Mouse (Mus musculus) neural tube, embryonic 15.5 days (tissue): ENCODE data around the gene Foxn4. TPM values are rescaled to one million over a fixed set of nuclear protein-coding genes. Genes with fewer than 3 reads are reported as not detected.

Experiments used
- ATAC-seq: fragments of 200-750 bp; cut with Nextera tagmentation; 2 replicates; pipeline ENCODE4 v1.8.0; 2017; ENCODE audit warnings: mild to moderate bottlenecking, moderate TSS enrichment, moderate library complexity; ENCODE audit not compliant: low FRiP score
- H3K27ac ChIP-seq: fragments of 300-500 bp; sonication (generic); replicated peaks from 2 replicates; pipeline ENCODE4 v1.5.1; 2015; ENCODE audit warnings: mild to moderate bottlenecking, inconsistent platforms
- H3K27me3 ChIP-seq: fragments of 300-500 bp; sonication (generic); replicated peaks from 2 replicates; pipeline ENCODE4 v1.6.1; 2015; ENCODE audit warnings: inconsistent platforms
- H3K36me3 ChIP-seq: fragments of 300-500 bp; sonication (generic); 2 replicates; pipeline ENCODE4 v1.6.1; 2015; ENCODE audit warnings: inconsistent platforms
- H3K4me1 ChIP-seq: fragments of 300-500 bp; sonication (generic); 2 replicates; pipeline ENCODE4 v1.6.1; 2015; ENCODE audit warnings: inconsistent platforms
- H3K4me2 ChIP-seq: fragments of 300-500 bp; sonication (generic); 2 replicates; pipeline ENCODE4 v1.6.1; 2015; ENCODE audit warnings: inconsistent platforms, mild to moderate bottlenecking, moderate library complexity
- H3K4me3 ChIP-seq: fragments of 300-500 bp; sonication (generic); replicated peaks from 2 replicates; pipeline ENCODE4 v1.5.1; 2015; ENCODE audit warnings: mild to moderate bottlenecking, inconsistent platforms
- H3K9ac ChIP-seq: fragments of 300-500 bp; sonication (generic); replicated peaks from 2 replicates; pipeline ENCODE4 v1.6.1; 2015; ENCODE audit warnings: mild to moderate bottlenecking, inconsistent platforms
- H3K9me3 ChIP-seq: fragments of 300-500 bp; sonication (generic); replicated peaks from 2 replicates; pipeline ENCODE4 v1.6.1; 2016; ENCODE audit warnings: inconsistent platforms
- WGBS: fragments of 180-500 bp; shearing (Covaris S2); methylation state at CpG from one replicate; pipeline ENCODE4 v1.1.7; 2015; ENCODE audit warnings: mixed read lengths; 5-methylcytosine and 5-hydroxymethylcytosine counted together
- polyA plus RNA-seq: library from polyadenylated mRNA; unstranded; fragments of >200 nt; fragmentation: Nextera tagmentation; extraction: Ambion mirVana; gene quantifications from 2 replicates; pipeline ENCODE4 v1.2.1, GENCODE M21; 2015

Foxn4 gene
- not detected in 2 replicates for polyA plus RNA-seq

DNA sequence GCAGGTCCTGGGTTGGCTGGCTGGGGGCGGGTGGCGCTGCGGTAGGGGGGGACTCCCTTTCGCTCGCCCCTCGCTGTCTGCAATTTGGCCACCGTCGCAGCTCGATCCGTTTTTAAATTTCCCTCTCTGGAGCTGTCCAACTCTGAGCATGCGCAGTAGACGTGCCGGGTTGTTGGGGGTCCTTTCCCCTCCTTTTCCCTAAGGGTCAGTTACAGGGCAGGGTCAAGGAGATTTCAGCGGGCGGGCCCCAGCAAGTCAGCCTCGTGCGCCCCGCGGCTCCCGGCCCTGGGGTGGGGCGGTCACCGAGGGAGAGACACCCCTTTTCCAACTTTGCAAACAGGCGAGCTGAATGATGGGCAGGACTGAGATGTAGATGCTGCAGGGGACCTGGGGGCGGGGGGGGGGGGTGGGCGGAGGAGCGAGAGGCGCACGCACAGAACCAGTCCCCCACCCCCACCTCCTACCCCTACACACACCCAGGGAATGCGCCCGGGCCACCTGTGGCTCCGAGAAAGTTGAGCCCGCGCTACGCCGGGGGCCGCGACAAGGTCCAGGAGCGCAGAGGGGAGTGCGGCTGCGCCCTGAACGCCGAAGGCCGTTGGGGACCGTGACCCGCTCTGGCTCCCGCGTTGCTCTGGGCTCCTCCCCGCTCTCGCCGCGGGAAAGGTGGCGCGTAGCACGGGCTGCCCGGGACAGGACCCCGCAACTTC, at the start of gene Foxn4:
TSS of gene Foxn4 (minus strand) at position 115 of the 710 bp plus-strand sequence.
- peak within 1 kb of the TSS; percentile 37 for H3K4me3 ChIP-seq
- H3K36me3 ChIP-seq = no peaks in the 10 kb centered on the region
- H3K4me1 ChIP-seq = peaks cover 17% of the 10 kb centered on the region
- H3K9ac ChIP-seq = no peak within 1 kb of the TSS; the same call in 1 of the 2 replicates
- H3K9me3 ChIP-seq = no peaks in the 10 kb centered on the region
- under 1% methylated on average over 52 of the region's 56 CpGs for WGBS
- peak within 1 kb of the TSS; percentile 70 for H3K4me2 ChIP-seq
- no peak for ATAC-seq
- H3K27ac ChIP-seq = no peak within 1 kb of the TSS
- H3K27me3 ChIP-seq = peaks cover 90% of the 10 kb centered on the region

GRCm38 (mm10) chr5:114323105-114323790, 49.6 kb upstream of the Foxn4 start:
- Histone ChIP-seq H3K4me2 (peak overlapping the region; percentile 36), H3K9me3 (no peaks in the 10 kb centered on the region), H3K36me3 (no peaks in the 10 kb centered on the region), H3K27me3 (no peaks in the 10 kb centered on the region), H3K9ac (no peak overlapping the region), H3K4me1 (peaks cover 8% of the 10 kb centered on the region; the same call in 1 of the 2 replicates), H3K27ac (no peak overlapping the region), H3K4me3 (no peak overlapping the region)
- WGBS = 69% methylated on average over 25 of the region's 25 CpGs
- ATAC-seq = no peak

- Histone ChIP-seq H3K27ac (no peak overlapping the region), H3K36me3 (no peaks in the 10 kb centered on the region), H3K4me2 (peak overlapping the region; percentile 28), H3K27me3 (peaks cover 20% of the 10 kb centered on the region; the same call in 1 of the 2 replicates), H3K9me3 (no peaks in the 10 kb centered on the region), H3K4me3 (no peak overlapping the region), H3K4me1 (peaks cover under 1% of the 10 kb centered on the region), H3K9ac (no peak overlapping the region)
- WGBS = 31% methylated on average over 11 of the region's 11 CpGs
- no peak for ATAC-seq
Measured at GRCm38 (mm10) chr5:114309680-114310036, 36.1 kb upstream of the Foxn4 start.

GRCm38 (mm10) chr5:114308765-114309679, 35.4 kb upstream of the Foxn4 start:
- Histone ChIP-seq H3K9me3 (no peaks in the 10 kb centered on the region), H3K9ac (no peak overlapping the region), H3K4me1 (no peaks in the 10 kb centered on the region), H3K36me3 (no peaks in the 10 kb centered on the region), H3K4me3 (no peak overlapping the region), H3K27ac (no peak overlapping the region), H3K4me2 (peak overlapping the region; percentile 28), H3K27me3 (peaks cover 21% of the 10 kb centered on the region; the same call in 1 of the 2 replicates)
- ATAC-seq = no peak
- 31% methylated on average over 18 of the region's 18 CpGs for WGBS

- 79% methylated on average over 5 of the region's 5 CpGs for WGBS
- ATAC-seq = no peak
- H3K9me3 ChIP-seq = no peaks in the 10 kb centered on the region
- H3K9ac ChIP-seq = no peak overlapping the region
- no peak overlapping the region for H3K27ac ChIP-seq
- peaks cover 41% of the 10 kb centered on the region for H3K27me3 ChIP-seq
- no peaks in the 10 kb centered on the region for H3K4me1 ChIP-seq
- H3K4me2 ChIP-seq = no peak overlapping the region
- H3K36me3 ChIP-seq = no peaks in the 10 kb centered on the region
- H3K4me3 ChIP-seq = no peak overlapping the region
Measured at GRCm38 (mm10) chr5:114306496-114306895, 32.9 kb upstream of the Foxn4 start.

DNA sequence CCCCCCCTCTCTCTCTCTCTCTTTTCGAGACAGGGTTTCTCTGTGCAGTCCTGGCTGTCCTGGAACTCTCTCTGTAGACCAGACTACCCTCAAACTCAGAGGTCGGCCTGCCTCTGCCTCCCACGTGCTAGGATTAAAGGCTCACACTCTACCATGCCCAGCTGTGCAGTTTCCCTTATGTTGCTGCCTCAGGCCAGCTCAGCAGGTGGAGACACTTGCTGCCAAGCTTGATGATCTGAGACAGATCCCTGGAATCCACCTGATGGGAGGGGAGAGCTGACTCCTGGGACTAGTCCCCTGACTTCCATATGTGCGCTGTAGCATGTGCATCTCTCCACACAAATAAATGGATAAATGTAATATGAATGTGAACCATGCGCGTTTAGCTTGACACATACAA, 29.6 kb upstream of the Foxn4 start:
- ATAC-seq = no peak
- peaks cover 38% of the 10 kb centered on the region for H3K27me3 ChIP-seq
- H3K9ac ChIP-seq = no peak overlapping the region
- peaks cover 12% of the 10 kb centered on the region for H3K4me1 ChIP-seq
- no peak overlapping the region for H3K27ac ChIP-seq
- no peak overlapping the region for H3K4me3 ChIP-seq
- no peak overlapping the region for H3K4me2 ChIP-seq
- H3K9me3 ChIP-seq = no peaks in the 10 kb centered on the region
- H3K36me3 ChIP-seq = no peaks in the 10 kb centered on the region
- WGBS = 77% methylated on average over 6 of the region's 6 CpGs

- H3K4me3 ChIP-seq = no peak overlapping the region
- H3K4me2 ChIP-seq = no peak overlapping the region
- 37% methylated on average over 24 of the region's 24 CpGs for WGBS
- H3K27me3 ChIP-seq = peaks cover 45% of the 10 kb centered on the region
- H3K9me3 ChIP-seq = no peaks in the 10 kb centered on the region
- peaks cover 27% of the 10 kb centered on the region for H3K4me1 ChIP-seq
- no peaks in the 10 kb centered on the region for H3K36me3 ChIP-seq
- no peak overlapping the region for H3K27ac ChIP-seq
- no peak for ATAC-seq
- no peak overlapping the region for H3K9ac ChIP-seq
Measured at GRCm38 (mm10) chr5:114299883-114300610, 26.4 kb upstream of the Foxn4 start.

- peaks cover 50% of the 10 kb centered on the region for H3K27me3 ChIP-seq
- no peaks in the 10 kb centered on the region for H3K36me3 ChIP-seq
- H3K4me1 ChIP-seq = peaks cover 27% of the 10 kb centered on the region
- no peak overlapping the region for H3K4me2 ChIP-seq
- no peak overlapping the region for H3K27ac ChIP-seq
- no peak for ATAC-seq
- 13% methylated on average over 22 of the region's 22 CpGs for WGBS
- no peak overlapping the region for H3K4me3 ChIP-seq
- no peaks in the 10 kb centered on the region for H3K9me3 ChIP-seq
- no peak overlapping the region for H3K9ac ChIP-seq
Measured at GRCm38 (mm10) chr5:114299156-114299855, 25.7 kb upstream of the Foxn4 start.

GRCm38 (mm10) chr5:114298212-114298894, 24.7 kb upstream of the Foxn4 start:
- Histone ChIP-seq H3K4me2 (no peak overlapping the region), H3K9me3 (no peaks in the 10 kb centered on the region), H3K36me3 (no peaks in the 10 kb centered on the region), H3K4me1 (peaks cover 27% of the 10 kb centered on the region), H3K27ac (no peak overlapping the region), H3K4me3 (no peak overlapping the region), H3K27me3 (peaks cover 50% of the 10 kb centered on the region), H3K9ac (no peak overlapping the region)
- ATAC-seq = no peak
- 45% methylated on average over 18 of the region's 18 CpGs for WGBS
